Mouse (Mus musculus) fibroblast of lung, adult 2 months (primary cell): ENCODE measurements around the gene Zfp324.

Source experiments
- DNase-seq: peaks from one replicate; pipeline ENCODE4 v3.0.0-alpha.2; 2011; ENCODE audit warnings: low read depth

Gene Zfp324

GRCm38 (mm10) chr7:13009143-13010004 is 43.7 kb downstream of the Zfp324 start:
- DNase-seq = peak; percentile 91

- no peak for DNase-seq
Measured at GRCm38 (mm10) chr7:13010005-13010908, 44.6 kb downstream of the Zfp324 start, which contains the start of gene Zbtb45. Zbtb45 (minus strand) TSS chr7:13010034.

GRCm38 (mm10) chr7:13013671-13014070 is 48.0 kb downstream of the Zfp324 start:
- no peak for DNase-seq

GRCm38 (mm10) chr7:13014275-13014839 is 48.7 kb downstream of the Zfp324 start:
- no peak for DNase-seq

- DNase-seq = no peak
Measured at GRCm38 (mm10) chr7:13015217-13015616, 49.6 kb downstream of the Zfp324 start.

GRCm38 (mm10) chr7:13022773-13023535 is 57.3 kb downstream of the Zfp324 start:
- no peak for DNase-seq
